Mouse (Mus musculus) WW6 (cell line): Measurements from ENCODE around the gene Plcb3.

Experiments used
- DNase-seq: peaks from one replicate; pipeline ENCODE4 v3.0.0-alpha.2; 2013; ENCODE audit warnings: low read depth, low spot score

The Plcb3 gene

DNA sequence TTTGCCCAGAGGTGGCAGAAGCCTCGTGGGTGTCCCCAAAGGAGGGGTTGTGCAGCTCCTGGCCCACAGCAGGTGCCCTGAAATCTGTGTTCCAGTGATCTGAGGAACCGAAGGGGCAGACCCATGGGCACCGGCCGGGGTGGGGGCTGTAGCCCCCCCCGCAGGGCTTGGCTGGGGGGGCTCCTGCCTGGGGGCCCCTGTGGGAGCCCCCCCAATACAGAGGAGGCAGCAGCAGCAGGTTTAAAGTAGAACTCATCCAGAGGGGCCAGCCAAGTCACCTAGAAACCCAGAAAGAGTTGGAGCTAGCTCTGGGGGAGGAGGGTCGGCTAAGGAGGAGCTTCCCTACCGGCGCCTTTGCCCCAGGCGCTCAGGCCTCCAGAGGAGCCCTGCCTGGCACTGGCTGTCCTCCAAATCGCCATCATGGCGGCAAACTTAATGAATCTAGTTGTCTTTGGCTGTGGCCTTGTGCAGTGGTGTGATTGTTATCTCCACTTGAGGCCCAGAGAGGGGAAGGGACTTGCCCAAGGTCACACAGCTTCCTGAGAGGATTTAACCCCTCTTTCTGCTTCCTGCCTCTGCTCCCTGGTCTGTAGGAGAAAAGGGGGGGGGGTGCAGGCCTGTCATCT is 5.7 kb downstream of the Plcb3 start:
- no peak for DNase-seq

DNA sequence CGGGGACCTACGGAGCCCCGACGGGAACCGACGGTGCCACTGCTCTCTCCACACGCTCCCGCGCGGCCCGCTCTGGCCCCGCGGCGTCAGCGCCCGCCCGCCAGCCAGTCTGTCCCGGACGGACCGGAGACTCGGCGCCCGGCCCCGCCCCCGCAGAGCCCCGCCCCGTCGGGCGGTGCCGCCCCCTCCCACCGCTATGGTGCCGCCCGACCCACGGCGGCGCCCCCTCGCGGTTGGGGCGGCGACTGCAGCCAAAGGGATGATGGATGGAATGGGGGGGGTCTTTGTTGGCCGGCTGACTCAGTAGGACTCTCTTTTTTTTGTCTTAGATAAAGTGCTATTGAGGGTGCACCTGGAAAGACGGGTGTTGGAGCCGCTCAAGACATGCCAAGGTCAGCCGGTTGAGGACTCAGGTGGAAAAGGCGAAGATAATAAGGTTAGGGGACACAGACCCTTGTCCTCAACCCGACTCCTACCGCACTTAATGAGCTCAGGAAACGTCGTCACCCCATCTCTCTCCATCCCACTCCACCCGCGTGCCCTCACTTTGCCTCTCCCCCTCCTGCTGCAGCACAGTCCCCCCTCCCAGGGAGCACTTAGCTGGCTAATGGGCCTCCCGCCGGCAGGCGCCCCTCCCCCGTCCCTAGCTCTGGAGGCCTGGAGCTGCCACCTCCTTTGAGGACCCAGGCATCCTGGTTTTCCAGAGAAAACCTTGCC is 6.4 kb downstream of the Plcb3 start:
- no peak for DNase-seq

DNA sequence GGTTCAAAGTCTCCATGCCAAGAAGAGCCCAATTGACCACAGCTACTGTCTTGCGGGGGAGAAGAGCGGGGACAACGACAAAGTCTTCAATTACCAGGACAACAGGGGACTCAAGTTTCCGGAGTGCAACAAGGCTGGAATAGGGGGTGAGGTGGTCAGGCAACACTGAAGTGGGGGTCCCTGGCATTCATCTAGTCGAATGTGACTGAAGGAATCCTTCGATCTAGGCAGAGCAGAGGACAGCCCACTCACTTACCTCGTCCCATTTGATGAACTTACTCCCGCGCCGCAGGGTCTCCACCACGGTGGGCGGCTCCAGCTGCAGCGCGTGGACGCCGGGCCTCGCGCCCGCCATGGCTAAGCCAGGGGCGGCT is 7.0 kb downstream of the Plcb3 start:
- no peak for DNase-seq

DNA sequence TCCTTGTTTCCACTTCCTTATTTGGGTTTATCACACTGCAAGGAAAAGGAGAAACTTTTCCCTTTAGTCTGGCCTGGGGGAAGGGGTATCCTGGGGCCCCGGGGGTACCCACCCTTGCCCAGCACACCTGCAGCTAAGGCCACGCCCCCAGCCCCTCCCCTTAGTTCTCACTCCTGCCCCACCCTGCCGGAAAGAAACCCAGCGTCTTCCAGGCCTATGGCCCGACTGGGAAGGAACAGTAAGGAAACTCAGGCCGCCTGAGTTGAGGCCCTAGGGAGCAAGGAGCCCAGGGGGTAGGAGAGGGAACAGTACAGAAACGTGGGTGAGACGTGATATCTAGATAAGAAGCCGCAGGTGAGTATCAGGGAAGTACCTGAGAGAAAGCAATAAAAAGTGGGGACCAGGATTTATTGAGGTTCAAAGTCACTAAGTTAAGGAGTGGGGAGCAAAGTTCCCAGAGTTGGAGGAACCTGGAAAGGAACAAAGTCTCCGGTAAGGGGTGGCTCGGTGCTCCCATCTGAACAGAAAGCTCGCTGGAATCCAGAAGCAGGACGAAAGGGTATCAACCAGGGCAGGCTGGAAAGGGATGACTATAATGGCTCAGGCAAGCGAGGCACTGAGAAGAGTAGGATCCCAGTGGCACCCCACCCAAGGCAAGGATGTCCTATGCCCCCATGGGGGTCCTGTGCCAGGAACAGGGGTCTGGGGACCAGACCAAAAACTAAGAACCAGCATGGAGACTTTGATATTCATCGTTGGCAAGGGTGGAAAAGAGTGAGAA is 7.6 kb downstream of the Plcb3 start:
- DNase-seq = no peak

DNA sequence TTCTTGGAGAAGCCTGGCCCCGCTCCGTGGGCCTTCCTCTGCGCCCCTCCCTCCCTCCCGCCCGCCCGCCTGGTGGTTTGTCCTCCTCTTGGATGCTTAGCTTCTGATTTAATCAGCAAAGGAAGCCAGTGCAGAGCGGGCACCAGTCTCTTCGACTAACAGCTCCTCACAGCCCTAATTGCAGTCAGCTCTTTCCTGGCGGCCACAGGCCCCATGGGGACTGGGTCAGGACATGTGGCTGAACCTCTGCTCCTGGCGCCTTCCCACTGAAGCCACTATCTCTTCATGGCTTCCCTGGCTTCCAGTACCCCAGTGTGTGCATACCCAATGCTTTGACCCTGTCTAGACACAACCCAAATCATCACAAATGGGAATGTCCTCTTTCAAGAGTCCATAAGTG is 19.8 kb downstream of the Plcb3 start:
- DNase-seq = no peak

DNA sequence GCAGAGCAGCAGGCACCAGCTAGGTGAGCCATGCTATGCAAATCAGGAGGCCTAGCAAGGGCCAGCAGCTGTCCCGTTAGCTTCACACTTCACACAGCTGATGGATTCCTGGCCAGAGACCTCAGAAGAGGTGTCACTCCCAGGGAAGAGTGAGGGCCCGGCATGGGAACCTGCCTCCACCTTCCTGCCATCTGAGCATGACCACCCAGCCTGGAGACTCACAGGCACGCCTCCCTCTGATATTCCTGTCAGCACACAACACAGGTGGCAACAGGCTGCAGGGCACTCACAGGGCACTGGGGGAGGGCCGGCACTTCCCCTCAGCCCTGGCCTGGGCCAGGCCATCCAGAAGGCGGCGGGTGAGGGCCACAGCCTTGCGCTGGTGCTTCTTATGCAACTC is 20.8 kb downstream of the Plcb3 start:
- DNase-seq = no peak

DNA sequence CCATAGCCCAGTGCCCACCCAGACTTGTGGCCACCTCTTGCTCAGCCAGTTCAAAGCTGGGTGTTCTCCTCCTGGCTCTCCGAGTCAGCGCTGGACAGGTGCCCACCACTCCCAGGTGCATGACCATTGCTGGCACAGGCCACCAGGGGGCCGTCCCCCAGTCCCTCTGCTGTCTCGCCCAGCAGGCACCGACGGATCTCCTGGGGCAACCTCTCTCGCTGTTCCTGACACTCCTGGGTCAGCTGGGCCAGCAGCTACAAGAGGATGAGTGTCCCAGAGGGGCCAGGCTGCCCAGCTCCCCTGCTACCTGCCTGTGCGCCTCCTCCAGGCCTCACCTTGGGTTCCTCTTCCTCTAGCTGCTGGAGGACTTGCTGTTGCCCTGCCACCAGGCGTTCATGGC is 22.2 kb downstream of the Plcb3 start:
- no peak for DNase-seq

DNA sequence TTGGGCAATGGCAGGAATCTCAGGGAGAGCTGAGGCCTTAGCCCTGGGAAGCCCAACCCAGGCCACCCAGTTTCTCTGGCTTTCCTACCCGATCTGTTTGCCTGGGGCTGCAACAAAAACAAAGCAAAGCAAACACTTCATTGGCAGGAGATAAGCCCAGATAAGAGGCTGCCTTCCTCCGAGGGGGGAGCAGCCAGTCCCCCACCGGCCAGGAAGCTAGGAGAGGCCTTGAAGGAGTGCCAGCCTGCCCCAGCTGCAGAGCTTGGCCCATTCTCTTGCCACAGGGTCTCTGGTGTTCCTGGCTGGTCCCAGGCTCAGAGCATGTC is 23.6 kb downstream of the Plcb3 start:
- no peak for DNase-seq

DNA sequence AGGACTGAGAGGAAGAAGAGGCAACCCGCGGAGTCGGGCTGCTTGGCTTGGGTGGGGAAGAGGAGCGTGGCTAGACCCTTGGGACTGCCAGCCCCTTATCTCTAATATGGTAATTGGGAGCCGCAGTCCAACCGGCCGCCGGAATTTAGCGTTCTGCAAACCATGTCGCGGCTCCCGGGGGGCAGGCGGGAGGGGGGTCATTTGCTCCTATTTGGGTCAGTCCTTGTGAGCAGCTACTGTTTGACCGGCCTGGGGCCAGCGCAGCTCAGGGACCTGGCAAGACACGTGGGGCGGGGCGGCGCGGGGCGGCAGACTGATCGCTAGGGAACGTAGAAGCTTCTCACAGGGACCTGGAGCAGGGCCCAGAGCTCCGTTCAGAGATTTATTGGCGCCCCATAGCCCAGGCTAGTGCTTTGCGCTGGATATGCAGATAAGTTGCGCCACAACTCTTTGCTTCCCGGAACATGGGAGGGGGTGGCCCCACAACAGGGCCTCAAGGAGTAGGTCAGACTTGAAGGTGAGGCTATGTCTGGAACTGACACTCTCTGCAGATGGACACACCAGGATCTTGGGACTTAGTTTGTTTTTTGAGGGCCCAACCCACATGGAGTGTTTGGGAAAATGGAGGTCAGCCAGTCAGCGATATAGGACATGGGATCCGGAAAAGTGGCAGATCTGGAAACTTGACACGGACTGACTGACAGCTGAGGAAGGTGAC is 24.1 kb downstream of the Plcb3 start:
- DNase-seq = no peak

DNA sequence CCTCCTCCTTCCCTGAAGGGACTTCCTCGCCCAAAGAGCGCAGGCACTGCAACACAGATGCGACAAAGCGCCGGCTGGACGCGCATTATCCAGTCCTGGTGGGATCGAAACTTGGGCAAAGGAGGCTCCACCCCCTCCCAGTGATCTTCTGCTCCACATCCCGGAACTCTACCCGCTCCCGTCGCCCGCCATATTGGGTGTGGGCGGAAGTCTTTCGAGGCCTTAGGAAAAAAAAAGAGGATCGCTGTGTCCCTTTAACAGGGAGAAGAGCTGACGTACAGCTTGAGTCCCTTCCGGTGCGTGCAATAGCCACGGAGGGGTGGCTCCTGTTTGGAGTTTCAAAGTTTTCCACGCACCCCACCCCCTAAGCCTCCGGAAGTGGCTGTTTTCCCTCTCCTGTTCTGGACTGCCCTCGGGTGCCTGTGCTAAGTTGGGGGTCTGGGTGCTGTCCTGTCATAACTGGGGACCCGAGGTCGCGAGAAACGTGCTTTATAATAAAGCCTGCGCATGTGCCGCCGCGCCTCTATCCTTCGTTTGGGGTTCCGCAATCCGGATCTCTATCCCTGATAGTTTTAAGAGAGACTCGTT is 24.8 kb downstream of the Plcb3 start:
- peak; percentile 72 for DNase-seq

DNA sequence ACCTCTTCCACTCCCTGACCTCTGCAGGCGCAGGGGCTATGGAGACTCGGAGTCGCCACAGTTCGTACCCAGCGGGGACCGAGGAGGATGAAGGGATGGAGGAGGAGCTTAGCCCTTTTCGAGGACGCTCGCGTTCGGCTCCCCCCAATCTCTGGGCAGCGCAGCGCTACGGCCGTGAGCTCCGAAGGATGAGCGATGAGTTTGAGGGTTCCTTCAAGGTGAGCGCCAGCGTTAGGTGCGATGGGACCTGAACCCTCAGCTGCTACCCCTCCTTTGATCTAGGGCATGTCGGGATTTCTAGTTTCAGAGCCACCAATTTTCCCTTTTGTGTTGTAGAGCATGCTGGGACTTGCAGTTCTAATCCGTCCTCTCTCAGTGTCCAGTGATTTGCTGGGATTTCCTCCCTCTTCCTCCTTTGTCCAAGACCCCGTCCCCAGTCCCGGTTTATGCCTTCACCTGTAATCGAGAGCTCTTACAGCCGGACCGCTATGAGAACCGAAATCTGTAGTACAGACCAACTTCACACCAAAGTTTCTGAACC is 25.6 kb downstream of the Plcb3 start:
- no peak for DNase-seq

DNA sequence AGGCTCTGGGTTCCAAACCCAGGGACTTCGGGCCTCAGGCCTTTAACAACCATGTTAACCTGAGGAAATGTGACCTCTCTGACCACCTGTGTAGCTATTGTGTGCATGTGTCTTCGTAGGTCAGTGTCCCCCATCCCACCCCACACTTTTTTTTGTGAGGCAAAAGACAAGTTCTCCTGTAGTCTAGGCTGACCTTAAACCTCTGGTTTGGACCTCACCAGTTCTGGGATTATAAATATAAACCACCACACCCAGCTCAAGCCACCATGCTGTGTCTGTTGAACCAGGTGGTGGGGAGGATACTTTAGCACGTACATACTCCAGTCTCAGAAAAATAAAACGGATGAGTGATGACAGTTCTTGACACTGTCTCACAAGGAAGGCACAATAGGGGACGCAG is 26.3 kb downstream of the Plcb3 start:
- DNase-seq = no peak

DNA sequence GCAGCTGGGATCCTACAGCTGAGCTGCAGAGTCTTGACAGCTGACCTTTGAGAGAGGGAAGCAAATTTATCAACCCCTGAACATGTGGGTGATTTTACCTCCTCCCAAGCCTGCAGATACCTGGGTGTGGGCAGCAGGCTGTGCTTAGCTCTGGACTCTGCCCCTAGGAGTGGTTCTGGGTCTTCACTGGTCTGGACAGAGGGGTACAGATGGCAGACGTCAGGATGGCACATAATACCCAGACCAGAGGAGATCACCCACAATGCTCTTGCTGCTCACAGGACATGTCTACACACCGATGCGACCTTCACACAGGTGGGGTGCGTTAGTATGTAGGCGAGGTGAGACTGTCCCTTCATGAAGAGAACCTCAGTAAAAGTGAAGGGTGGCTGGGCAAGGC is 26.7 kb downstream of the Plcb3 start:
- no peak for DNase-seq

DNA sequence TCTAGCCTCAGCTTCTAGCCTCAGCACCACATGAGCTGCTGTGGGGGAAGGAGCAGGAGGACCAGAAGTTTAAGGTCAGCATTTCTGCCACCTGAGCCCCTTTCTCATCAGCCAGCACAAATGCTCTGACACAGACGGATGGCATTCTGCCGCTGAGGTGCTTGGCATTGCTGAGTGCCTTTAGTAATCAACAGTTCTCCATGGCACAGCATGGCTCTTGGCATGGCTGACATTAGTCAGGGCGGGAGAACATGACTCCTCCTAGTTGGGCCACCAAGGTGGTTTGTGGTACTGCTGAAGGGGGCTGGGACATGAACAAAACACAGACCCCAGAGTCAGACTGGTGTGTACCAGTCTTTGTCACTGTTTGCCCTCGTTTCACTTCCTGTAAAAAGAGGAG is 28.1 kb downstream of the Plcb3 start:
- DNase-seq = no peak

DNA sequence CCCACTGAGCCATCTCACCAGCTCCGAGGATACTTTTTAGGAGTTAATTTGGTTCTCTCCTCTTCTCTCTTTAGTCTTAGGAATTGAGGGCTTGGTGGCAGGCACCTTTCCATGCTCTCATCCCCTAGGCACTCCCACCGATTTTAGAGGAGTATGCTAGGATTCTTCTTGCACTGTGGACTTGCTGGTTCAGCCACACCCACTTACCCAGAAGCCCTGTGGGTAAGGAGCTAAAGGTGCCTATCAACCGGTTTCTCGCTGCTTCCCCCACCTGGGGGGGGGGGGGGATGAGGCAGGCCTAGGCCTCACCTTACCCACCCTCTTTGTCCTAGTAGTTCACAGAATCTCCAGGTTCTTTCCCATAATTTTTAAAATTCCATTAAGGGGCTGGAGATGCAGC is 28.5 kb downstream of the Plcb3 start:
- DNase-seq = no peak

DNA sequence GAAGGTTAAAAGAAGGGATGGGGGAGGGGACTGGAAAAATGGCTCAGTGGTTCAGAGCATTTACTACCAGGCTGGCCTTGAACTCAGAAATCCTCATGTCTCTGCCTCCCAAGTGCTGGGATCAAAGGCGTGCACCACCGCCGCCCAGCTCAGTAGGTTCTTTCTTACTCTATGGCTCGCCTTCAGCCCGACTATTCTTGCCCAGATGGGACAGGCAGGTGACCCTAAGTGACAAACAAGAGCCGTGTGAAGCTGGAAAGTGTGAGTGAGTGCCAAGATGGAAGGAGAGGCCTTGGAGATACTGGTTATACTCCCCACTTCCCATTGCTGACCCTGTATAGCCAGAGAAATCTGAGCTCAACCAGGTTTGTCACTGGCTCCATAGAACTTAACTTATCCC is 32.6 kb downstream of the Plcb3 start:
- no peak for DNase-seq

DNA sequence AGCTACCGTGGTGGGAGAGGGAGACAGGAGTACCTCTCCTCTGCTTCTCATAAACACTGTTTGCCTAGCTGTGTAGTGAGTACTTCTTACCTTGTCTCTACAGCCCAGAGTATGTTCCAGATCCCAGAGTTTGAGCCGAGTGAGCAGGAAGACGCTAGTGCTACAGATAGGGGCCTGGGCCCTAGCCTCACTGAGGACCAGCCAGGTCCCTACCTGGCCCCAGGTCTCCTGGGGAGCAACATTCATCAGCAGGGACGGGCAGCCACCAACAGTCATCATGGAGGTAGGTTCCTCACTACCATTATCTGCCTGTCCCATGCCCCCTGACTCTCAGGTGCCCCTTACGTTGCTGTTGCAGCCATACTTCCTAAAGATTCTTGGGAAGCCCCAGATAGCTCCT is 33.5 kb downstream of the Plcb3 start:
- no peak for DNase-seq

DNA sequence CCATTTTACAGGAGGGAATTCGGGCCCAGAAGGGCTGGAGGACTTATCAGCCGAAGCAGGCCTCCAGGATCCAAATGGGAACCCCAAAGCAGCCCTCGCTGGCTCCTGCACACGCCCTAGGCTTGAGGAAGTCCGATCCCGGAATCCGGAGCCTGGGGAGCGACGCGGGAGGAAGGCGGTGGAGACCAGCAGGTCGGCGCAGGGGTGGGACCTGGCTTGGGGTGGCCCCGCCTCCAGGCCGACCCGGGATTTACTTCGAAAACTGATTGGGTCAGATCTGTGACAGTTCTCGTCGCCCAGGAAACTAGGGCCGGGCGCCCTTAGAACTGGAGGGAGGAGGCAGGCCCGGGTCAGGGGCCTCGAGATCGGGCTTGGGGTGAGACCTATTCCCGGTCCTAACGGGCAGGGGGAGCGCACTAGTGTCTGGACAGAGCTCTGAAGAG is 34.0 kb downstream of the Plcb3 start, which contains the start of gene Gpr137:
Gpr137 (minus strand) TSS at position 232 of the 443 bp plus-strand sequence.
- DNase-seq = peak; percentile 84

DNA sequence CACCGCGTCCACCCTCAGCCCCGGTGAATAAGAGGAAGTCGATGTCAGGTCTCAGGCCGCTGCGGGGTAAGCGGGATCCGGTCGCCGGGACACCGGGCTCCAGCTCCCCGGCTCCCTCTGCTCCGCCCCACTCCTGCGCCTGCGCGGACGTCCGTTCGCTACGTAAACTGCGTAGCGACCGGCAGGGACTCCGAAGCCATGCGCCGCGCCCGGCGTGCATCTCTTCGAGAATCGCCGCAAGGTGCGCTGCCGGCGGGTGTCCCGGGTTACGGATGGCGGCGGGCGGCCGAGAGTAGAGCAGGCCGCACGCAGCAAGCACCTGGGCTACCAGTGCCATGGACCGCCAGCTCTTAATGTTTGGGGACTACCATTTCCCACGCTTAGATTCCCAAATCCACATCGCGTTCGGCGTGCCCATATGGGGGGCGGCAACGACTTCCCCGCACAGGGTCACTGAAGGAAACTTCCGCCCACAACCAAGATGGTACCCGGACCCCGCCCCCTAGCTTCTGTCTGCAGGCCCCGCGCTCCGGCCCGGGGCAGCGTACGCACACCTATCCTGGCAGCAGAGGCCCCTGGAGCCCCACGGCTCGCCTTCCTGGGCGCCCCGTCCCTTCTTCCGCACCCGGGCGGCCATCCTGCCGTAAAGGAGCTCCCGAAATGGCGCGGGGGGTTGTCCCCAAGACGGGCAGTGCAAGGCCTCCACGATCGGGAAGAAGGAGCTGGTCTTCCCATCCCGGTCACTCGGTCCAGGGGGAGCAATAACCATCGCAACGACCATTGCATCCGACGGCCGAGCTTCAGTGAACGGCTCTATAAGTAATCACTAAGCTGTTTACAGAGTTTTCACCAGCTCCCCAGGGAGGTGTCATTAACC is 34.7 kb downstream of the Plcb3 start, which contains the start of gene Bad:
Bad (plus strand) TSS at position 490 of the 877 bp plus-strand sequence.
- peak; percentile 76 for DNase-seq
